Mouse (Mus musculus) liver, postnatal 0 days (tissue): ENCODE results near the gene Sox5.

Source experiments
- CTCF ChIP-seq: sonication (generic); IDR thresholded peaks from 2 replicates; pipeline ENCODE4 v1.5.1; 2016; ENCODE audit warnings: antibody characterized with exemption, low read depth
- EP300 ChIP-seq: IDR thresholded peaks from 2 replicates; pipeline ENCODE4 v1.6.1; 2016; ENCODE audit warnings: antibody characterized with exemption, low read depth, mild to moderate bottlenecking

GRCm38 (mm10) chr6:144457500-144457899 lies 324.3 kb downstream of the Sox5 start:
- TF ChIP-seq CTCF (no peak), EP300 (no peak)
